Mouse (Mus musculus) kidney, adult 2 months (tissue): ENCODE results near the gene Zdhhc7.

ENCODE experiments used
- CTCF ChIP-seq: fragments of 200-500 bp; conservative IDR thresholded peaks from 2 replicates; pipeline ENCODE4 v1.5.1; 2011; ENCODE audit warnings: low read depth, mild to moderate bottlenecking, control low read depth, low read length, moderate library complexity, mixed read lengths; ENCODE audit not compliant: insufficient read depth, insufficient read length
- POLR2A ChIP-seq: fragments of 200-500 bp; IDR thresholded peaks from one replicate; pipeline ENCODE4 v1.6.1; 2011; ENCODE audit warnings: low read depth, low read length, control low read depth

DNA sequence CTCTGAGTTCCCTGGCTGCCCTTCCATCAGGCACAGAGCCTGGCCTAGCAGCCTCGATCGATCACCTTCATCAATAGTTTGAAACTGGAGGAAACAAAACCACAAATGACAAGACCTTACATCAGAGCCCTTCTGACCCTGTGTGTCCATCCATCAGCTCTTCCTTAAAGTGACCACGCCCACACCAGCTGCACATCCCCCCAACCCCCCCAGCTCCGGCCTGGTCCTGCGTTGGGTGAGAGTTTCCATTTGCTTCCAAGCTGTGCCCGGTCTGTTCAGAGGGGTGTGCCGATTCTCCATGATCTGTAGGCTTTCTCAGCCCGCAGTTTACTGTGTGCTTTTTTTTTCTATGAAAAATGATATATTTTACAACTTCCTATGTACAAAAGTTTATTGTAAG is 49.0 kb downstream of the Zdhhc7 start:
- TF ChIP-seq CTCF (no peak), POLR2A (no peak)
